In genomic region chr1:135820736-135821364, GRCm38 (mm10) we compare ENCODE assay signal across 14 mouse cellular contexts. TPM values are rescaled to one million over a fixed set of nuclear protein-coding genes. Genes with fewer than 3 reads are reported as not detected.
DNase-seq lines count a peak whose midpoint lies in the region; ATAC-seq and TF ChIP-seq lines count a peak whose summit lies in the region.
"Had no signal": no experiment of that assay in that cellular context is flagged by ENCODE, and none has a peak within 500 bp of the region (broad histone marks: within the 10 kb centered on the region; RNA-seq: fewer than 3 reads in every experiment).

No protein-coding gene starts in this region.

- peak; percentile 65 for ATAC-seq in stomach, postnatal 0 days (ENCODE audit: low FRiP score, low TSS enrichment)

- H3K4me1 ChIP-seq in stomach, postnatal 0 days (replicated peaks; ENCODE audit: control insufficient read depth, insufficient read depth): peaks cover 2% of the 10 kb centered on the region

- H3K36me3 ChIP-seq in stomach, postnatal 0 days (ENCODE audit: control insufficient read depth, insufficient read depth, low read length): no peaks in the 10 kb centered on the region
- H3K36me3 ChIP-seq: embryonic facial prominence, embryonic 12.5 days; heart, embryonic 15.5 days; liver, embryonic 13.5 days had no signal

- peak overlapping the region; percentile 53; the same call in 1 of the 2 replicates for H3K4me3 ChIP-seq in stomach, postnatal 0 days (ENCODE audit: low read depth, low read length)
- H3K4me3 ChIP-seq: heart, embryonic 15.5 days; liver, embryonic 13.5 days had no signal

- 55% methylated on average over 16 of the region's 16 CpGs for WGBS in stomach, postnatal 0 days

- TF ChIP-seq CTCF in stomach, postnatal 0 days (IDR thresholded peaks at IDR 0.05; ENCODE audit: low read depth): no peak

- peak; percentile 27 to 67 for DNase-seq in adrenal gland, adult (ENCODE audit: inconsistent age in 2 of 2, low spot score in 1 of 2)
- no peak for DNase-seq in adrenal gland, postnatal 4 days (ENCODE audit: low spot score in 2 of 2)
- DNase-seq in right cerebral cortex, postnatal 25 days: peak; percentile 28
- no peak for DNase-seq in right cerebral cortex, postnatal 4 days
- peak; percentile 94 for DNase-seq in kidney, adult 9 months
- peak; percentile 75 for DNase-seq in stomach, postnatal 0 days (ENCODE audit: low spot score)
- no peak for DNase-seq in embryo, embryonic 10 days (ENCODE audit: low spot score)
- no peak for DNase-seq in left cerebral cortex, adult 18-20 months (ENCODE audit: low spot score in 2 of 2)
- DNase-seq: B cell, adult 2 months; cerebellum, adult 11 months; liver, embryonic 13.5 days; midbrain, embryonic 14.5 days had no signal

- peak overlapping the region; percentile 43; the same call in 1 of the 2 replicates for H3K9ac ChIP-seq in stomach, postnatal 0 days (ENCODE audit: low read length)
- H3K9ac ChIP-seq: embryonic facial prominence, embryonic 12.5 days; heart, embryonic 15.5 days; liver, embryonic 13.5 days had no signal

- peaks cover 5% of the 10 kb centered on the region; the same call in 1 of the 2 replicates for H3K27me3 ChIP-seq in stomach, postnatal 0 days (ENCODE audit: control insufficient read depth, insufficient read depth, low read length)

- peak overlapping the region; percentile 87 for H3K4me2 ChIP-seq in stomach, postnatal 0 days (replicated peaks; ENCODE audit: low read depth)
- H3K4me2 ChIP-seq: heart, embryonic 15.5 days; liver, embryonic 13.5 days had no signal

- TF ChIP-seq EP300 in stomach, postnatal 0 days (optimal IDR thresholded peaks at IDR 0.05): no peak

- H3K9me3 ChIP-seq in stomach, postnatal 0 days (ENCODE audit: control insufficient read depth, low read length): no peaks in the 10 kb centered on the region
- H3K9me3 ChIP-seq: embryonic facial prominence, embryonic 12.5 days; heart, embryonic 15.5 days; liver, embryonic 13.5 days had no signal

- H3K27ac ChIP-seq in stomach, postnatal 0 days (replicated peaks): peak overlapping the region; percentile 90
- H3K27ac ChIP-seq: embryonic facial prominence, embryonic 12.5 days; heart, embryonic 15.5 days; liver, embryonic 13.5 days had no signal

RNA-seq across cellular contexts. Expression of gene Lad1, which starts 2.5 kb away (rescaled TPM):
- total RNA-seq in adrenal gland, postnatal 4 days (2021): 1 to 10 TPM in 1 of 2 experiments, under 1 TPM in 1; 0.25 to 5.5 TPM
- 128 and 140 TPM in 2 replicates for polyA plus RNA-seq in stomach, postnatal 0 days (2015; fragmentation: Nextera tagmentation; extraction: Ambion mirVana)
- 1 to 10 TPM in 1 of 2 experiments, under 1 TPM in 1; 0.96 to 1.3 TPM for total RNA-seq in left cerebral cortex, adult 18-20 months (2021)

RNA-seq across cellular contexts. Expression of gene Tnnt2, which starts 15.3 kb away (rescaled TPM):
- total RNA-seq in adrenal gland, postnatal 4 days (2021): 1 to 10 TPM; 2.4 to 4.2 TPM
- polyA plus RNA-seq in stomach, postnatal 0 days (2015; fragmentation: Nextera tagmentation; extraction: Ambion mirVana): 36.4 and 39.9 TPM in 2 replicates
- total RNA-seq in left cerebral cortex, adult 18-20 months (2021): 10 to 100 TPM; 13.0 to 13.2 TPM

RNA-seq across cellular contexts. Expression of gene Tnni1, which starts 41.6 kb away (rescaled TPM):
- 10 to 100 TPM in 1 of 2 experiments, 1 to 10 TPM in 1; 4.4 to 13.1 TPM for total RNA-seq in adrenal gland, postnatal 4 days (2021)
- 4.2 and 6.8 TPM in 2 replicates for polyA plus RNA-seq in stomach, postnatal 0 days (2015; fragmentation: Nextera tagmentation; extraction: Ambion mirVana)
- 1 to 10 TPM; 1.5 to 1.7 TPM for total RNA-seq in left cerebral cortex, adult 18-20 months (2021)

RNA-seq across cellular contexts. Expression of gene Phlda3, which starts 54.9 kb away (rescaled TPM):
- 10 to 100 TPM; 25.1 to 33.6 TPM for total RNA-seq in adrenal gland, postnatal 4 days (2021)
- 91.1 and 92.2 TPM in 2 replicates for polyA plus RNA-seq in stomach, postnatal 0 days (2015; fragmentation: Nextera tagmentation; extraction: Ambion mirVana)
- total RNA-seq in left cerebral cortex, adult 18-20 months (2021): 10 to 100 TPM; 19.7 to 21.4 TPM

Comparison
In these comparisons a context has a peak if more than half of its experiments do, and no peak if none do; other contexts are left out.
1. DNase-seq: peak in adrenal gland, adult (2 of 2), right cerebral cortex, postnatal 25 days (single experiment), kidney, adult 9 months (single experiment) and stomach, postnatal 0 days (single experiment); none in adrenal gland, postnatal 4 days (0 of 2), right cerebral cortex, postnatal 4 days (single experiment), embryo, embryonic 10 days (single experiment) and left cerebral cortex, adult 18-20 months (0 of 2).